Mouse (Mus musculus): ENCODE measurements around the gene Gm49405. TPM values are rescaled to one million over a fixed set of nuclear protein-coding genes. Genes with fewer than 3 reads are reported as not detected.

Gm49405 gene
- polyA plus RNA-seq, 1 experiment from 2014 or later = 4.5 TPM

DNA sequence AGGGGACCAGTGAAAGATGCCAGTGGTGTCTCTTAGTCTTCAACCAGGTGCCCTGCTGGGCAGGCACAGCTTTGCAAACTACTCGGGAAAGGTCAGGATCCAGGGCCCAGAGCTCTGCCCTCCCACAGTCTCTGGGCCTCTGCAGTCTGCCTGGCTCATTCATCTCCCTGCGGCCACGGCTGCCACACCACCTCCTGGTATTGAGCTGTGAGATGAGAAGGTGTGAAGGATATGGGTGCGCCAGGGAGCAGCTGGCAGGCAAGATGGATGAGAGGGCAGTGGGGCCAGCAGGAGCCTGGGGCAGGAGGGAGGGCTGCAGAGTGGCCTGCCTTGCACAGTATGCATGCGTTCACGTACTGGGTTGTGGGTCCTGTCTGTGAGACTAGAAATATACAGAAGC is 9.6 kb upstream of the Gm49405 start:
- Histone ChIP-seq H3K9me3 (no peaks in the 10 kb centered on the region), H3K4me3 (no peak overlapping the region), H3K36me3 (no peaks in the 10 kb centered on the region), H3K9ac (replicated peaks) (no peak overlapping the region), H3K27ac (replicated peaks) (no peak overlapping the region), H3K4me1 (peaks cover 6% of the 10 kb centered on the region; the same call in 1 of the 2 replicates), H3K4me2 (replicated peaks) (no peak overlapping the region), H3K27me3 (no peaks in the 10 kb centered on the region)
- 72% methylated on average over 6 of the region's 6 CpGs for WGBS
- ATAC-seq (ENCODE audit: low FRiP score, low read depth) = no peak

DNA sequence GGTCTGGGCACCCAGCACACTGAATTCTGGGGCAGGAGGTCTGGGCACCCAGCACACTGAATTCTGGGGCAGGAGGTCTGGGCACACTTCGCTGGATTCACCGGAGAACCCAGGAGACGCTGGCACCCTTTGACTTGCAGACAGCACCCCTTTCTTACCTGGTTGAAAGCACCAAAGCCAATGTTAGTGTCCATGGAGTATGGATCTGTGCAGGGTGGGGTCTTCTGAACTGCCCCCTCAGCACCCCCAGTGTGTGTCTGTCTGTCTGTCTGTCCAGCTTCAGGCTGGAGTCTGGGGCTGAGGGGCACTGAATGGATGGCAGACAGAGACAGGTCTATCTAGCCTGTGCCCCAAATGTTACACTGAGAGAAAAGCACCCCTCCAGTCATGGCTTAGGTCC is 8.9 kb upstream of the Gm49405 start:
- no peaks in the 10 kb centered on the region for H3K9me3 ChIP-seq
- peaks cover 2% of the 10 kb centered on the region; the same call in 1 of the 2 replicates for H3K4me1 ChIP-seq
- H3K36me3 ChIP-seq = no peaks in the 10 kb centered on the region
- H3K4me3 ChIP-seq = no peak overlapping the region
- no peak overlapping the region for H3K4me2 ChIP-seq (replicated peaks)
- no peak overlapping the region for H3K9ac ChIP-seq (replicated peaks)
- no peak for ATAC-seq (ENCODE audit: low FRiP score, low read depth)
- no peaks in the 10 kb centered on the region for H3K27me3 ChIP-seq
- no peak overlapping the region for H3K27ac ChIP-seq (replicated peaks)
- WGBS = 95% methylated on average over 3 of the region's 3 CpGs

DNA sequence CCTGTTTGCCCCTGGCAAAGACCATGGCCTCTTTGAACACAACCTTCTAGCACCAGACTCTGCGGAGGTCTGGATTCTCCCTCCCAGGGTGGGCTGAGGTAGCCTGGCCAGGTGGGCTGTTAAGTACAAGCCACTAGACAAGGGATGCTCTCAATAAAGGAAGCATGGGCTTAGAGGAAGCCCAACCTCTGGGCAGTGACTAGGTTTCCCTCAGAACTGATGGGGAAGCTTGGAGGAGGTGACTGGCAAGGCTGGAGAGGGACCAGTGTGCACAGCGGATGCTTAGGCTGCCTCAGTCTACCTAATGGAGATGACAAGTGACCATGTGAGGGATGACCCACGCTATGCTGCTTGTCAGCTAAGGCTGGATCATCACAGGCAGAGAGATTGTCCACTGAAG is 8.5 kb upstream of the Gm49405 start:
- H3K27me3 ChIP-seq = no peaks in the 10 kb centered on the region
- no peak overlapping the region for H3K4me2 ChIP-seq (replicated peaks)
- H3K9ac ChIP-seq (replicated peaks) = no peak overlapping the region
- H3K4me3 ChIP-seq = no peak overlapping the region
- H3K4me1 ChIP-seq = no peaks in the 10 kb centered on the region
- ATAC-seq (ENCODE audit: low FRiP score, low read depth) = no peak
- 94% methylated on average over 3 of the region's 3 CpGs for WGBS
- no peaks in the 10 kb centered on the region for H3K36me3 ChIP-seq
- H3K27ac ChIP-seq (replicated peaks) = no peak overlapping the region
- H3K9me3 ChIP-seq = no peaks in the 10 kb centered on the region

DNA sequence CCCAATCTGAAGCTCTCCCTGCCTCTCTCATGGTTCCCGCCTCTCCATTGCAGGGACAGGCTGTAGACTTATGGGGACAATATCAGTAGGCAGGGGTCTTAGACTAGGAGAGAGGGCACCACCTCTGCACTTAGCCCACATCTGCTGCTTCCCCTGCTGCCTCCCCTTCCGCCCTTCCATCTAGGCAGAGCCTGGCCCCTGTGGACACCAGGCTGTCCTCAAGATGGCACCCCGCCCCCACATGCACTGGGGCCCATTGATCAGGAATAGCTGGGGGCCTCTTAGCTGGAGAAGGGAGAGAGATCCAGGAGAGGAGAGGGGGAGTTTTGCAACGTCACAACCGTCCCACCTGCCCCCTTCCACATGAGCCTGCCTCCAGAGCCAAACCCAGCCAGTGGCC is 8.0 kb upstream of the Gm49405 start, which contains the start of gene Tbx10:
Gene Tbx10 (plus strand): TSS at position 337 of the 400 bp plus-strand sequence.
- no peaks in the 10 kb centered on the region for H3K4me1 ChIP-seq
- 65% methylated on average over 5 of the region's 5 CpGs for WGBS
- no peak within 1 kb of the TSS for H3K4me3 ChIP-seq
- H3K36me3 ChIP-seq = no peaks in the 10 kb centered on the region
- H3K4me2 ChIP-seq (replicated peaks) = no peak within 1 kb of the TSS
- H3K9ac ChIP-seq (replicated peaks) = no peak within 1 kb of the TSS
- no peak for ATAC-seq (ENCODE audit: low FRiP score, low read depth)
- H3K27ac ChIP-seq (replicated peaks) = no peak within 1 kb of the TSS
- no peaks in the 10 kb centered on the region for H3K9me3 ChIP-seq
- H3K27me3 ChIP-seq = no peaks in the 10 kb centered on the region

DNA sequence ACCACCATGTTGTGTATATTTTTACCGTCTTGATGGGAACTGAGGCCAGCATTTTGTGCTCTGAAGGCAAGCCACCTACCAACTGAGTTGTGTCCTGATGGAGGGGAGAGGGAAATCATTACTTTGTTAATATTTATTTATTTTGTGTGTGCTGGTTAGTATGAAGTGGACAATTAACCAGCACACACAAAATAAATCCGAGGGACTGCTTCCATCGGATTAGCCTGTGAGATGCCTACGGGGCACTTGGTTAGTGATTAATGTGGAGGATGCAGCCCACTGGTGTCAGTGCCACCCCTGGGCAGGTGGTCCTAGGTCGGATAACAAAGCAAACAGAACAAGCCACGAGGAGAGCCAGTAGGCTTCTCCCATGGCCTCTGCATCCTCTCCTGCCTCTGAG is 5.5 kb upstream of the Gm49405 start:
- 77% methylated on average over 6 of the region's 6 CpGs for WGBS
- Histone ChIP-seq H3K4me3 (no peak overlapping the region), H3K36me3 (no peaks in the 10 kb centered on the region), H3K4me1 (peaks cover 5% of the 10 kb centered on the region), H3K9ac (replicated peaks) (no peak overlapping the region), H3K4me2 (replicated peaks) (no peak overlapping the region), H3K27me3 (peaks cover 8% of the 10 kb centered on the region; the same call in 1 of the 2 replicates), H3K27ac (replicated peaks) (no peak overlapping the region), H3K9me3 (no peaks in the 10 kb centered on the region)
- ATAC-seq (ENCODE audit: low FRiP score, low read depth) = no peak

DNA sequence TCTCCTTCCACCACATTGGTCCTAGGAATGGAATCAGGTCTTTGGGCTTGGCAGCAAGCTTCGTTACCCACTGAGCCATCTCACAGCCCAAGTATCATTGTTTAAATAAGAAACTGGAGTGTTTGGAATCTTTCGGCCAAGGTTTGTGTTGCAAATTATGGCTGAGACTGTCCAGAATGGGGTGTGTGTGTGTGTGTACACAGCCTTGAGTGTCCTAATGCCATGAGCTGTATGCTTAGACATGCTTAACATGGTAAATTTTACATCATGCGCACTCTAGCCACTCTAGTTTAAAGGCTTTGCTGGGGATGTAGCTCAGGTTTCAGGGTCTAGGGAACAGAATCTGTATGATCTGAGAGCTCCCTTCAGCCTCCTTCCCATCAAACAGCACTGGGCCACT is 4.9 kb upstream of the Gm49405 start:
- Histone ChIP-seq H3K27ac (replicated peaks) (no peak overlapping the region), H3K9me3 (no peaks in the 10 kb centered on the region), H3K9ac (replicated peaks) (no peak overlapping the region), H3K27me3 (peaks cover 8% of the 10 kb centered on the region; the same call in 1 of the 2 replicates), H3K4me3 (no peak overlapping the region), H3K4me1 (peaks cover 5% of the 10 kb centered on the region), H3K36me3 (no peaks in the 10 kb centered on the region), H3K4me2 (replicated peaks) (no peak overlapping the region)
- no peak for ATAC-seq (ENCODE audit: low FRiP score, low read depth)
- WGBS = 93% methylated on average over 3 of the region's 3 CpGs

DNA sequence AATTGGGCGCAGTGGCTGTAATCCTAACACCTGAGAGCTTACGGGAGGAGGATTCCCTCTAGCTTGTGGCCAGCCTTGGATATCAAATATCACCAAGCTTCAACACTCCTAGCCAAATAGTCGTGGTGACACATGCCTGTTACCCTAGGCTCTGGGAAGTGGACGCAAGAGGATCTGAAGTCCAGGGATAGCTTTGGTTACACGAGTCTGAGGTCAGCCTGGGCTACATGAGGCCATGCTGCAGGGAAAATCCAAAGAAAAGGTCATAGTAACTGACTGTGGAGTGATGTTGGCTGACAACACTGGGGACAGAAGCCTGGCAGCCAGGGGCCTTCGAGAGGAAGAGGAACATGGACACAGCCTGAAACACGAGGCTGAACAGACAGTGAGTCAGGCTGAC is 4.3 kb upstream of the Gm49405 start:
- Histone ChIP-seq H3K27ac (replicated peaks) (no peak overlapping the region), H3K27me3 (peaks cover 8% of the 10 kb centered on the region; the same call in 1 of the 2 replicates), H3K4me1 (peaks cover 9% of the 10 kb centered on the region), H3K4me2 (replicated peaks) (no peak overlapping the region), H3K4me3 (no peak overlapping the region), H3K9me3 (no peaks in the 10 kb centered on the region), H3K36me3 (no peaks in the 10 kb centered on the region), H3K9ac (replicated peaks) (no peak overlapping the region)
- 84% methylated on average over 7 of the region's 7 CpGs for WGBS
- ATAC-seq (ENCODE audit: low FRiP score, low read depth) = no peak

DNA sequence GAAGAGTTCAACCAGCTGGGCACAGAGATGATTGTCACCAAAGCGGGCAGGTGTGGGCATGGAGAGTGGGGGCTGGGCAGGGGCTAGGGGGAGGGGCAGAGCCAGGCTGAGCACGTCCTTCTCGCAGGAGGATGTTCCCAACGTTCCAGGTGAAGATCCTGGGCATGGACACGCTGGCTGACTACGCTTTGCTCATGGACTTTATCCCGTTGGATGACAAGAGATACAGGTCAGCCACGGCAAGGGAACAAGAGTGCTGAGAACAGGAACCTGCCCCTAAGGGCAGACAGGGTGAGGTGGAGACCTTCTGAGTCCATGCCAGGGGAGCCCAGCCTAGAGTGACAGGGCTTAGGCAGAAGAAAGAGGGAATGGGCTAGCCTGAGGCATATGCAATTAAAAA is 3.7 kb upstream of the Gm49405 start:
- H3K36me3 ChIP-seq = no peaks in the 10 kb centered on the region
- H3K27ac ChIP-seq (replicated peaks) = no peak overlapping the region
- H3K4me2 ChIP-seq (replicated peaks) = no peak overlapping the region
- no peak overlapping the region for H3K4me3 ChIP-seq
- 82% methylated on average over 8 of the region's 8 CpGs for WGBS
- H3K9me3 ChIP-seq = no peaks in the 10 kb centered on the region
- H3K4me1 ChIP-seq = peaks cover 15% of the 10 kb centered on the region
- peaks cover 11% of the 10 kb centered on the region; the same call in 1 of the 2 replicates for H3K27me3 ChIP-seq
- ATAC-seq (ENCODE audit: low FRiP score, low read depth) = no peak
- no peak overlapping the region for H3K9ac ChIP-seq (replicated peaks)

DNA sequence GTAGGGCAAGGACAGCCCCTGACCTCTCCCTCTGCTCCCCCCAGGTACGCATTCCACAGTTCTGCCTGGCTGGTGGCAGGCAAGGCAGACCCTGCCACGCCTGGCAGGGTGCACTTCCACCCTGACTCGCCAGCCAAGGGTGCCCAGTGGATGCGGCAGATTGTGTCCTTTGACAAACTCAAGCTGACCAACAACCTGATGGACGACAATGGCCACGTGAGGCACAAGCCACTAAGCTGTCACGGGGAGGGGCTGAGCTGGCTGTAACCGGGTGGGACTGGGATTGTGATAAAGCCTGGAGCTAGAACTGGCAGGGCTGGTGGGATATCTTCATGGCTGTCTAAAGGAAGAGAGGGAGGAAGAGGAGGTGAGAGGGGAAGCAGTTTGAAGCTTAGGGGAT is 3.2 kb upstream of the Gm49405 start:
- no peaks in the 10 kb centered on the region for H3K9me3 ChIP-seq
- WGBS = 72% methylated on average over 8 of the region's 8 CpGs
- no peak for ATAC-seq (ENCODE audit: low FRiP score, low read depth)
- H3K9ac ChIP-seq (replicated peaks) = no peak overlapping the region
- H3K4me3 ChIP-seq = no peak overlapping the region
- peaks cover 15% of the 10 kb centered on the region for H3K4me1 ChIP-seq
- peaks cover 12% of the 10 kb centered on the region; the same call in 1 of the 2 replicates for H3K27me3 ChIP-seq
- H3K27ac ChIP-seq (replicated peaks) = no peak overlapping the region
- H3K36me3 ChIP-seq = no peaks in the 10 kb centered on the region
- no peak overlapping the region for H3K4me2 ChIP-seq (replicated peaks)

DNA sequence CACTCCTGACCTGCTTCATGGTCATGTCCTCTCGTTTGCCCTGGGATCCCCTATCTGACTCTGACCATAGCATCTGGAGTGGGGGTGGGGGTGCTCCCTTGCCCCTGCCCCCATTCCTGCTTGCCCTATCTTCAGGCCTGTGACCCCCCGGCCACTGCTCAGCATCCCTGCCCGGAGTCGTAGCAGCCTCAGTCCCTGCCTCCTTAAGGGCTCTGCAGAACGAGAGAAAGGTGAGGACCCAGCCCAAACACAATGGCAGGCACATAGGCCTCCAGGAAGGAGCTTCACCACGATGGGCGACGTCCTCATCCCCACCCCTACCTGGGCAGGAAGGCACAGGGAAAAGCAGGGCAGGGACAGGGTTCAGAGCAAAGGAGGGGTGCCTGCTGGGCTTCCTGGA is 2.1 kb upstream of the Gm49405 start:
- 81% methylated on average over 8 of the region's 8 CpGs for WGBS
- no peak for ATAC-seq (ENCODE audit: low FRiP score, low read depth)
- Histone ChIP-seq H3K36me3 (no peaks in the 10 kb centered on the region), H3K4me3 (no peak overlapping the region), H3K27me3 (peaks cover 16% of the 10 kb centered on the region; the same call in 1 of the 2 replicates), H3K27ac (replicated peaks) (no peak overlapping the region), H3K4me2 (replicated peaks) (no peak overlapping the region), H3K4me1 (peaks cover 15% of the 10 kb centered on the region), H3K9ac (replicated peaks) (no peak overlapping the region), H3K9me3 (no peaks in the 10 kb centered on the region)

DNA sequence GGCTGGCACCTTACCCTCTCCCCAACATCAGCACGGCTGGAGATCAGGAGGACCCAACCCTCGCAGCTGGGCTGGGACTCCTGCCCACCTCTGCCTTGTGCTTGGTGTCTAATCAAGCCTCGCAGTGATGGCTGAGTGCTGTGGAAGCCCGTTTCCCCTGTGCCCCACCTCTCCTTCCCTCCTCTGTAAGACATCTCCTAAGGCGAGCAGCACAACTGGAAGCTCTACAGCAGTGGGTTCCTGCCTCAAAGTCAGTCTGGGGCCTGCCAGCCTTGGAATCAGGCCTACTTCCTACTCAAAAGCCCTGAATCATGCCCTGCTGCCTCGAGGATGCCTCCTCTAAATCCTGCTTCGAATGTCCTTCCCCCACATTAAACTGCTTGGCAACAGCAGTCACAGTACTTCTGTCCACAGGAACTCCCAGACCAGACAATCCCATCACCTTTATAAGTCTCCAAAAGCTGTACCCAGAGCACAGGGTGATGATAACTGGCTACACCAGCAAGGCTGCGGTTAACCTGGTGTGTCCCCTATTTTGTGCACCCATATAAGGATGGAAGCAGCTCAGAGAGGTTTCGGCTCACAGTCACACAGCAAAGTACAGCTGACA is 1.2 kb upstream of the Gm49405 start:
- H3K9me3 ChIP-seq = no peaks in the 10 kb centered on the region
- WGBS = 85% methylated on average over 9 of the region's 9 CpGs
- no peaks in the 10 kb centered on the region for H3K36me3 ChIP-seq
- peak overlapping the region; percentile 70; the same call in 1 of the 2 replicates for H3K4me3 ChIP-seq
- peaks cover 16% of the 10 kb centered on the region; the same call in 1 of the 2 replicates for H3K27me3 ChIP-seq
- H3K4me1 ChIP-seq = peaks cover 15% of the 10 kb centered on the region
- no peak overlapping the region for H3K27ac ChIP-seq (replicated peaks)
- ATAC-seq (ENCODE audit: low FRiP score, low read depth) = no peak
- no peak overlapping the region for H3K9ac ChIP-seq (replicated peaks)
- H3K4me2 ChIP-seq (replicated peaks) = peak overlapping the region; percentile 84; the same call in 1 of the 2 replicates

DNA sequence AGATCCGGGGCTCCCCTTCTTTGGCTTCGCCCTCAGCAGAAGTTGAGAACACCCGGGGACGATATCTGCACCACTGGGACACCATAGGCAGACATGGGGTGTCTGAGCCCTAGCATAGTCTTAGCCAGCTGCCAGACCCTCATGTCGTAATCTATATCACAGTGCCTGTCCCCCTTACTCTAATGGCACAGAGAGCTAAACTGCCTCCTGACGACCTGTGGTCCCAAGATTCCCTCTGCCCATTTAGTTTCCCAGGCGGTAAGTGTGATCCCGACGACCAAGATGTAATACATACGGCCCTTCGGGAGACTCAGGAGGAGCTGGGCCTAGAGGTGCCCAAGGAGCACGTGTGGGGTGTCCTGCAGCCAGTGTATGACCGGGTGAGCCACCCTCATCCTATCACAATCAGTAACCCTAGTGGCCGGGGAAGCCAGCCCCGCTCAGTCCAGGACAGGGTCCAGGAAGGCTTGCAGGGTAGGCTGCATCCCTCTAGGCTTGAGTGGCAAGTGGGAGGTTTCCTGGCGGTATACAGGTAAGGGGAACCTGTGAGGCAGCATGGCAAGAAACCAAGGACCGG is 611 bp downstream of the Gm49405 start:
- peaks cover 10% of the 10 kb centered on the region for H3K36me3 ChIP-seq
- peak overlapping the region; percentile 70 for H3K4me3 ChIP-seq
- H3K4me1 ChIP-seq = peaks cover 15% of the 10 kb centered on the region
- H3K9ac ChIP-seq (replicated peaks) = peak overlapping the region; percentile 84
- H3K27me3 ChIP-seq = peaks cover 16% of the 10 kb centered on the region; the same call in 1 of the 2 replicates
- 17% methylated on average over 17 of the region's 17 CpGs for WGBS
- ATAC-seq (ENCODE audit: low FRiP score, low read depth) = peak; percentile 32
- peak overlapping the region; percentile 84 for H3K4me2 ChIP-seq (replicated peaks)
- H3K9me3 ChIP-seq = no peaks in the 10 kb centered on the region
- H3K27ac ChIP-seq (replicated peaks) = peak overlapping the region; percentile 97

Measured in midbrain, embryonic 12.5 days (tissue).